Mouse (Mus musculus): ENCODE measurements around the gene Sh3pxd2a. TPM values are rescaled to one million over a fixed set of nuclear protein-coding genes. Genes with fewer than 3 reads are reported as not detected.

Gene Sh3pxd2a
- polyA plus RNA-seq, 1 experiment: 13.4 TPM

GRCm38 (mm10) chr19:47230682-47231081 is 233.5 kb downstream of the Sh3pxd2a start:
- no peak overlapping the region for H3K27ac ChIP-seq (ENCODE audit: insufficient read depth, low read length)
- TF ChIP-seq CTCF (IDR thresholded peaks at IDR 0.05; ENCODE audit: extremely low read depth, insufficient read depth, low read length) (no peak), POLR2A (IDR thresholded peaks at IDR 0.05; ENCODE audit: extremely low read depth, insufficient read depth, low read length) (no peak)
- peaks cover 8% of the 10 kb centered on the region for H3K4me1 ChIP-seq (ENCODE audit: control insufficient read depth, insufficient read depth, low read length)
- no peak overlapping the region for H3K4me3 ChIP-seq (ENCODE audit: insufficient read depth, low read length)

DNA sequence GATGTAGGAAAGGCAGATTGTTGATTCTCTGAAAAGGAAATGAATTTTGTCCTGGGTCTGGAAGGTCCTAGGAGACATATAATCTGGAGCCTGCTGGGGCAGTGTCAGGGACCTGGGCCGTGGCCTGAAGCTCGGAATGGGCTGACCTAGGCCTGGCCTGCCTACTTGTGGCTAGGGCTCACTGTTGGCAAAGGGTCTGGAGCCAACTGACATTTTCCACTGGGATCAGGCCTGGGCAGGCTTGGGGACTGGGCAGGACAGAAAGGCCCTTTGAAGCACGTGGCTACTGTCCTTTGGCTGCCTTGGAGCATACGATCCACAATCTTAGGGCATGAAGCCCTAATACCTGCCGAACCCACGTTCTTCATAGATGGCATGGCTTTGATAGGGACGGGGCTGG is 234.1 kb downstream of the Sh3pxd2a start:
- Histone ChIP-seq H3K4me1 (ENCODE audit: control insufficient read depth, insufficient read depth, low read length) (peaks cover 8% of the 10 kb centered on the region), H3K4me3 (ENCODE audit: insufficient read depth, low read length) (no peak overlapping the region), H3K27ac (ENCODE audit: insufficient read depth, low read length) (no peak overlapping the region)
- TF ChIP-seq POLR2A (IDR thresholded peaks at IDR 0.05; ENCODE audit: extremely low read depth, insufficient read depth, low read length) (no peak), CTCF (IDR thresholded peaks at IDR 0.05; ENCODE audit: extremely low read depth, insufficient read depth, low read length) (no peak)

DNA sequence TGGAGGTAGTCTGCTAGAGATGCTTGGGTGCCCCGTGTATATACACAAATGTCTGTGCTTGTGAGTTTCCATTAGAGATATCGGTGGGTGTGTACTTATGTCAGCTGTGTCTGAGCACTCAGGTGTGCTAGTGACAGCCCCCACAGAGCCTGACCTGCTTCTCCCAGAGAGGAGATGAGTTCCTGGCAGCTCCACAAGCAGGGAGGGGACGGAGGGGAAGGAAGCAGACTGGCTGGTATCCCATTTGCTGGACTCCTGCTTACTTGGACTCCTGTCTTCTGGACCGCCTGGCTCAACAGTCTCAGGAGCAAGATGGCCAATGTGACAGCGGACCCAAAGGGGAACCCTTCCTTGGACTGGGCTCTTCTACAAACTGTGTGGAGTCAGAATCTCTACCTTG is 234.7 kb downstream of the Sh3pxd2a start:
- H3K4me1 ChIP-seq (ENCODE audit: control insufficient read depth, insufficient read depth, low read length): peaks cover 8% of the 10 kb centered on the region
- H3K27ac ChIP-seq (ENCODE audit: insufficient read depth, low read length): no peak overlapping the region
- TF ChIP-seq POLR2A (IDR thresholded peaks at IDR 0.05; ENCODE audit: extremely low read depth, insufficient read depth, low read length) (no peak), CTCF (IDR thresholded peaks at IDR 0.05; ENCODE audit: extremely low read depth, insufficient read depth, low read length) (no peak)
- H3K4me3 ChIP-seq (ENCODE audit: insufficient read depth, low read length): peak overlapping the region; percentile 3; the same call in 1 of the 2 replicates

- peaks cover 8% of the 10 kb centered on the region for H3K4me1 ChIP-seq (ENCODE audit: control insufficient read depth, insufficient read depth, low read length)
Measured at GRCm38 (mm10) chr19:47228725-47229252, 235.4 kb downstream of the Sh3pxd2a start.

DNA sequence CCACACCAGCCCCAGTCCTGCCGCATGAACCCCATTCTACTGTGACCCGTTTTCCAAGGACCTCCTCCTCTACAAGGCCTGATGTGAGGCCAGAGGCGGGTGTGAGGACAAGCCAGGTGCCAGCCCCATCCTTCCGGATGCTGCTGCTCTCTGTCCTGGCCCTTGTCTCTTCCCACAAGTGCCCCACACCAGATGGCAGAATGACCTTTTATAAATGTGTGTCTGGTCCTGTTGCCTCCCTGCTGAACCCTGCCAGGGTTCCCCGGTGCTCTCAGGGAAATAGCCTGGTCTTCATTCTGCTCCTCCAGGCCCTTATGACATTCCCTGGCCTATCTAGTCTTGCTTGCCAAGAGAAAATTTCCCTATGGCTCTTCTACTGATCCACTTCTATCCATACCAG is 238.4 kb downstream of the Sh3pxd2a start:
- H3K4me1 ChIP-seq (ENCODE audit: control insufficient read depth, insufficient read depth, low read length): peaks cover 15% of the 10 kb centered on the region
- TF ChIP-seq CTCF (IDR thresholded peaks at IDR 0.05; ENCODE audit: extremely low read depth, insufficient read depth, low read length) (no peak), POLR2A (IDR thresholded peaks at IDR 0.05; ENCODE audit: extremely low read depth, insufficient read depth, low read length) (no peak)
- H3K4me3 ChIP-seq (ENCODE audit: insufficient read depth, low read length): no peak overlapping the region
- H3K27ac ChIP-seq (ENCODE audit: insufficient read depth, low read length): no peak overlapping the region

More at GRCm38 (mm10) chr19:47228725-47229252, 235.4 kb downstream of the Sh3pxd2a start:
- no peak overlapping the region for H3K27ac ChIP-seq (ENCODE audit: insufficient read depth, low read length)
- H3K4me3 ChIP-seq (ENCODE audit: insufficient read depth, low read length): peak overlapping the region; percentile 3; the same call in 1 of the 2 replicates
- TF ChIP-seq POLR2A (IDR thresholded peaks at IDR 0.05; ENCODE audit: extremely low read depth, insufficient read depth, low read length) (no peak), CTCF (IDR thresholded peaks at IDR 0.05; ENCODE audit: extremely low read depth, insufficient read depth, low read length) (no peak)

- no peak overlapping the region for H3K4me3 ChIP-seq (ENCODE audit: insufficient read depth, low read length)
- TF ChIP-seq POLR2A (IDR thresholded peaks at IDR 0.05; ENCODE audit: extremely low read depth, insufficient read depth, low read length): no peak
- TF ChIP-seq CTCF (IDR thresholded peaks at IDR 0.05; ENCODE audit: extremely low read depth, insufficient read depth, low read length): no peak
- no peak overlapping the region for H3K27ac ChIP-seq (ENCODE audit: insufficient read depth, low read length)
- peaks cover 15% of the 10 kb centered on the region for H3K4me1 ChIP-seq (ENCODE audit: control insufficient read depth, insufficient read depth, low read length)
Measured at GRCm38 (mm10) chr19:47224743-47225142, 239.5 kb downstream of the Sh3pxd2a start.

DNA sequence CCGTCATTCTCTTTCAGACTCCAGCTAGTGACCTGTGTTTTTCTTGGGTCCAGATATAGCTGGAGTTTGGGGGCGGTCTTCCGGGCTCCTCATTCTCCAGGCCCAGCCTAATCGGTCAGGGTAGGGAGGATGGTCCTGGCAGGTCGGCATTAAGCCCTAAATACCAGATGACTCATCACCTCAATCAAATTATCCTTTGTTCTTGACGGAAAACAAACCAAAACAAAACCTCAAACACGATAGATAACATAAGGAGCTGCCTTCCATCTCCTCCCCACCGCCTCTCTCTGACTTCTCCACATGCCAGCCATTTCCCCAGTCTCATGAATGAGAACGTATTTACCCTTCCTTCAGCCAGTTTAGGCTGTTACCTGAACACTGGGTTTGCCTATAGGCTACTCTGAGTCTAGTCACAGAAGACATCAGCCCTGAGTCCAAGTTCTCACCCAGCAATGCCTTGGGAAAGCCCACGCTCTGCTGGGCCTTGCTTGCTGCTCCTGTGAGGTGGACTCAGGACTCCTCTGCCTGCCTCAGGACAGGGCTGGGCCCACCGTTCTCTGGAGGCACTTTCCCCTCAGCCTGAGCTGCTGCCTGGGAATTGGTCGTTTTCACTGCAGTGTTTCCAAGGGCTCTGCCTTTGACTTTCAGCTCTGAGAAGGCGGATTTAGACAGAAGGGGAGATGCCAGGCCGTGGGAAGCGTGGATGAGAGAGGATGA is 241.2 kb downstream of the Sh3pxd2a start:
- Histone ChIP-seq H3K27ac (ENCODE audit: insufficient read depth, low read length) (no peak overlapping the region), H3K4me3 (ENCODE audit: insufficient read depth, low read length) (no peak overlapping the region), H3K4me1 (ENCODE audit: control insufficient read depth, insufficient read depth, low read length) (peaks cover 9% of the 10 kb centered on the region)
- no peak for TF ChIP-seq CTCF (IDR thresholded peaks at IDR 0.05; ENCODE audit: extremely low read depth, insufficient read depth, low read length)
- TF ChIP-seq POLR2A (IDR thresholded peaks at IDR 0.05; ENCODE audit: extremely low read depth, insufficient read depth, low read length): no peak

DNA sequence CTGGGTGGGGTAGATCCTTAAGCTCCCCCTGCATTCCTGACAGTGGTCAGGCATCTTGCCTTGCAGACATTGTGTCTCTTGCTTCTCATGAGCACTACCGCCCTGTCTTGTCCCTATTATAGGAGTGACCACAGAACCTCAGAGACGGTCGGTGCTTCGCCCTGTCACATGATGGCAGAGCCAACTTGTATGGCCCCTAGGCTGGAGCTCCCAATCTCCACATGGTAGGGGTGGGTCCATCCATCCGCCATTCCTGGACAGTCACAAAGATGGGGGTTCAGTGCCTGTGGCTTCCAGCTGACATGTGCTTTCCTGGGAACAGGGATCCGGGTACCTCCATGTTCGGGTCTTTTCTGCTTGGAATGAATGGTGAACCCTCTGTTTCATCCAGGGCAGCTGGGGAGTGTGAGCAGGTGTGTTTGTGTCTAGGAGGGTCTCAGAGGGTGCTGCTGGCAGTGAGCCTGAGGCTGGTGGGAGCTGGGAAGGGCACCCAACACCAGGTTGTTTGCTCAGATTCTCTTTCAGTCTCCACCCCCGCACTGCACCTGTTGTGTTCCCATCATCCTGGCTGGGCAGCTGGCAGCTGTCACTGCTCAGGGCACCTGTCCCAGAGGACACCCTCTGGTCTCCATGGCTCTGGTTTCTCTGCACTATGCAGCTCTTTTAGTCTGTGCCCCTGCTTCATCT is 241.9 kb downstream of the Sh3pxd2a start:
- H3K27ac ChIP-seq (ENCODE audit: insufficient read depth, low read length): no peak overlapping the region
- TF ChIP-seq CTCF (IDR thresholded peaks at IDR 0.05; ENCODE audit: extremely low read depth, insufficient read depth, low read length): no peak
- no peak for TF ChIP-seq POLR2A (IDR thresholded peaks at IDR 0.05; ENCODE audit: extremely low read depth, insufficient read depth, low read length)
- peaks cover 9% of the 10 kb centered on the region for H3K4me1 ChIP-seq (ENCODE audit: control insufficient read depth, insufficient read depth, low read length)
- H3K4me3 ChIP-seq (ENCODE audit: insufficient read depth, low read length): no peak overlapping the region

GRCm38 (mm10) chr19:47221500-47222153 is 242.6 kb downstream of the Sh3pxd2a start:
- Histone ChIP-seq H3K4me3 (ENCODE audit: insufficient read depth, low read length) (no peak overlapping the region), H3K27ac (ENCODE audit: insufficient read depth, low read length) (no peak overlapping the region), H3K4me1 (ENCODE audit: control insufficient read depth, insufficient read depth, low read length) (peaks cover 9% of the 10 kb centered on the region)
- no peak for TF ChIP-seq CTCF (IDR thresholded peaks at IDR 0.05; ENCODE audit: extremely low read depth, insufficient read depth, low read length)
- TF ChIP-seq POLR2A (IDR thresholded peaks at IDR 0.05; ENCODE audit: extremely low read depth, insufficient read depth, low read length): no peak

Measured in cortical plate, adult 2 months (tissue).